Mouse (Mus musculus) stomach, embryonic 14.5 days (tissue): ENCODE data around the gene Fbxo31. TPM values are rescaled to one million over a fixed set of nuclear protein-coding genes. Genes with fewer than 3 reads are reported as not detected.

Source experiments
- ATAC-seq: fragments of 200-750 bp; cut with Nextera tagmentation; 2 replicates; pipeline ENCODE4 v1.8.0; 2017; ENCODE audit warnings: low read depth, moderate TSS enrichment; ENCODE audit not compliant: insufficient number of reproducible peaks, insufficient read depth, low FRiP score
- H3K27ac ChIP-seq: fragments of 300-500 bp; sonication (generic); 2 replicates; pipeline ENCODE4 v1.5.1; 2014; ENCODE audit warnings: mild to moderate bottlenecking, low read length, moderate library complexity, mixed read lengths
- H3K27me3 ChIP-seq: fragments of 300-500 bp; sonication (generic); 2 replicates; pipeline ENCODE4 v1.6.1; 2014; ENCODE audit warnings: low read length, control low read depth, mixed read lengths; ENCODE audit not compliant: control insufficient read depth, insufficient read depth
- H3K36me3 ChIP-seq: fragments of 300-500 bp; sonication (generic); 2 replicates; pipeline ENCODE4 v1.6.1; 2014; ENCODE audit warnings: mild to moderate bottlenecking, control low read depth, low read length, moderate library complexity, mixed read lengths; ENCODE audit not compliant: control insufficient read depth, insufficient read depth
- H3K4me1 ChIP-seq: fragments of 300-500 bp; sonication (generic); 2 replicates; pipeline ENCODE4 v1.6.1; 2014; ENCODE audit warnings: low read length, control low read depth, mixed read lengths; ENCODE audit not compliant: control insufficient read depth, insufficient read depth
- H3K4me2 ChIP-seq: fragments of 300-500 bp; sonication (generic); replicated peaks from 2 replicates; pipeline ENCODE4 v1.6.1; 2014; ENCODE audit warnings: low read depth, low read length, control low read depth
- H3K4me3 ChIP-seq: fragments of 300-500 bp; sonication (generic); 2 replicates; pipeline ENCODE4 v1.5.1; 2014; ENCODE audit warnings: low read depth, low read length, control low read depth
- H3K9ac ChIP-seq: fragments of 300-500 bp; sonication (generic); replicated peaks from 2 replicates; pipeline ENCODE4 v1.6.1; 2014; ENCODE audit warnings: low read depth, mild to moderate bottlenecking, control low read depth, low read length, moderate library complexity, mixed read lengths
- H3K9me3 ChIP-seq: fragments of 300-500 bp; sonication (generic); 2 replicates; pipeline ENCODE4 v1.6.1; 2016; ENCODE audit warnings: low read depth, low read length, control low read depth; ENCODE audit not compliant: control insufficient read depth
- WGBS: fragments of 180-500 bp; shearing (Covaris S2); extraction: QIAGEN DNeasy Blood & Tissue Kit; methylation state at CpG from one replicate; pipeline ENCODE4 v1.1.7; 2014; 5-methylcytosine and 5-hydroxymethylcytosine counted together
- polyA plus RNA-seq: library from polyadenylated mRNA; unstranded; fragments of >200 nt; fragmentation: Nextera tagmentation; extraction: Ambion mirVana; gene quantifications from 2 replicates; pipeline ENCODE4 v1.2.1, GENCODE M21; 2014

Gene Fbxo31
- polyA plus RNA-seq, 1 experiment from 2014 or later = 15.0 TPM

GRCm38 (mm10) chr8:121568321-121568720, 10.3 kb downstream of the Fbxo31 start:
- no peak overlapping the region for H3K9ac ChIP-seq
- ATAC-seq = no peak
- no peaks in the 10 kb centered on the region for H3K4me1 ChIP-seq
- no peaks in the 10 kb centered on the region for H3K9me3 ChIP-seq
- WGBS = 54% methylated on average over 6 of the region's 6 CpGs
- no peak overlapping the region for H3K4me3 ChIP-seq
- no peaks in the 10 kb centered on the region for H3K27me3 ChIP-seq
- no peak overlapping the region for H3K27ac ChIP-seq
- no peaks in the 10 kb centered on the region for H3K36me3 ChIP-seq
- H3K4me2 ChIP-seq = no peak overlapping the region

GRCm38 (mm10) chr8:121563701-121564100, 14.9 kb downstream of the Fbxo31 start:
- 67% methylated on average over 6 of the region's 6 CpGs for WGBS
- H3K9me3 ChIP-seq = no peaks in the 10 kb centered on the region
- H3K27me3 ChIP-seq = no peaks in the 10 kb centered on the region
- H3K4me3 ChIP-seq = no peak overlapping the region
- H3K4me2 ChIP-seq = no peak overlapping the region
- H3K27ac ChIP-seq = no peak overlapping the region
- H3K36me3 ChIP-seq = peaks cover 6% of the 10 kb centered on the region; the same call in 1 of the 2 replicates
- ATAC-seq = no peak
- H3K9ac ChIP-seq = no peak overlapping the region
- no peaks in the 10 kb centered on the region for H3K4me1 ChIP-seq

GRCm38 (mm10) chr8:121562941-121563351, 15.7 kb downstream of the Fbxo31 start:
- ATAC-seq = no peak
- H3K4me2 ChIP-seq = no peak overlapping the region
- H3K4me3 ChIP-seq = no peak overlapping the region
- no peak overlapping the region for H3K9ac ChIP-seq
- 72% methylated on average over 9 of the region's 9 CpGs for WGBS
- peaks cover 11% of the 10 kb centered on the region for H3K36me3 ChIP-seq
- H3K27me3 ChIP-seq = no peaks in the 10 kb centered on the region
- H3K4me1 ChIP-seq = no peaks in the 10 kb centered on the region
- H3K27ac ChIP-seq = no peak overlapping the region
- H3K9me3 ChIP-seq = no peaks in the 10 kb centered on the region

- H3K4me2 ChIP-seq = no peak overlapping the region
- peaks cover 11% of the 10 kb centered on the region for H3K36me3 ChIP-seq
- no peaks in the 10 kb centered on the region for H3K4me1 ChIP-seq
- H3K27ac ChIP-seq = no peak overlapping the region
- ATAC-seq = no peak
- no peaks in the 10 kb centered on the region for H3K27me3 ChIP-seq
- no peaks in the 10 kb centered on the region for H3K9me3 ChIP-seq
- H3K4me3 ChIP-seq = no peak overlapping the region
- 83% methylated on average over 16 of the region's 16 CpGs for WGBS
- H3K9ac ChIP-seq = no peak overlapping the region
Observed at GRCm38 (mm10) chr8:121561636-121562345, 16.8 kb downstream of the Fbxo31 start.

GRCm38 (mm10) chr8:121560432-121561100, 18.0 kb downstream of the Fbxo31 start:
- no peak overlapping the region for H3K4me3 ChIP-seq
- H3K36me3 ChIP-seq = peaks cover 11% of the 10 kb centered on the region
- no peaks in the 10 kb centered on the region for H3K4me1 ChIP-seq
- no peak overlapping the region for H3K27ac ChIP-seq
- H3K9ac ChIP-seq = no peak overlapping the region
- no peak overlapping the region for H3K4me2 ChIP-seq
- H3K9me3 ChIP-seq = no peaks in the 10 kb centered on the region
- 93% methylated on average over 7 of the region's 7 CpGs for WGBS
- H3K27me3 ChIP-seq = no peaks in the 10 kb centered on the region
- ATAC-seq = no peak

GRCm38 (mm10) chr8:121559801-121560200, 18.8 kb downstream of the Fbxo31 start:
- Histone ChIP-seq H3K9me3 (no peaks in the 10 kb centered on the region), H3K4me2 (no peak overlapping the region), H3K4me3 (no peak overlapping the region), H3K27ac (no peak overlapping the region), H3K36me3 (peaks cover 11% of the 10 kb centered on the region), H3K4me1 (no peaks in the 10 kb centered on the region), H3K9ac (no peak overlapping the region), H3K27me3 (no peaks in the 10 kb centered on the region)
- WGBS = 92% methylated on average over 12 of the region's 12 CpGs
- ATAC-seq = no peak

GRCm38 (mm10) chr8:121558538-121558937, 20.1 kb downstream of the Fbxo31 start:
- H3K4me3 ChIP-seq = no peak overlapping the region
- WGBS = 89% methylated on average over 16 of the region's 16 CpGs
- H3K9me3 ChIP-seq = no peaks in the 10 kb centered on the region
- H3K9ac ChIP-seq = no peak overlapping the region
- H3K27me3 ChIP-seq = no peaks in the 10 kb centered on the region
- peaks cover 24% of the 10 kb centered on the region for H3K36me3 ChIP-seq
- no peaks in the 10 kb centered on the region for H3K4me1 ChIP-seq
- no peak for ATAC-seq
- no peak overlapping the region for H3K27ac ChIP-seq
- H3K4me2 ChIP-seq = no peak overlapping the region

- Histone ChIP-seq H3K4me2 (no peak overlapping the region), H3K9me3 (no peaks in the 10 kb centered on the region), H3K4me1 (no peaks in the 10 kb centered on the region), H3K27ac (no peak overlapping the region), H3K4me3 (no peak overlapping the region), H3K27me3 (no peaks in the 10 kb centered on the region), H3K36me3 (peaks cover 28% of the 10 kb centered on the region), H3K9ac (no peak overlapping the region)
- WGBS = 85% methylated on average over 11 of the region's 11 CpGs
- ATAC-seq = no peak
Observed at GRCm38 (mm10) chr8:121557746-121558145, 20.9 kb downstream of the Fbxo31 start.
